Mouse (Mus musculus) lung, adult 2 months (tissue): ENCODE data around the gene Fbxo17. TPM values are rescaled to one million over a fixed set of nuclear protein-coding genes. Genes with fewer than 3 reads are reported as not detected.
"Not testable (repeated sequence)": the region's sequence is repeated elsewhere in the genome, so short reads cannot be mapped to it uniquely, and the experiment has no call there.

Experiments used
- DNase-seq: peaks from one replicate; pipeline ENCODE4 v3.0.0; 2022
- H3K4me1 ChIP-seq: fragments of 200-500 bp; 2 replicates; pipeline ENCODE4 v1.6.1; 2011; ENCODE audit warnings: low read length; ENCODE audit not compliant: control insufficient read depth, insufficient read depth
- H3K4me3 ChIP-seq: fragments of 200-500 bp; replicated peaks from 2 replicates; pipeline ENCODE3; 2011; ENCODE audit warnings: low read depth, mild to moderate bottlenecking, control low read depth, low read length; ENCODE audit errors: extremely low read depth
- CTCF ChIP-seq: fragments of 200-500 bp; IDR thresholded peaks from 2 replicates; pipeline ENCODE4 v1.5.1; 2011; ENCODE audit warnings: mild to moderate bottlenecking, low read length, control low read depth; ENCODE audit not compliant: insufficient read depth
- POLR2A ChIP-seq: fragments of 200-500 bp; IDR thresholded peaks from 2 replicates; pipeline ENCODE4 v1.6.1; 2011; ENCODE audit warnings: low read depth, mild to moderate bottlenecking, control low read depth, low read length, borderline replicate concordance; ENCODE audit errors: extremely low read depth
- WGBS: fragments of 180-500 bp; shearing (Covaris S2); methylation state at CpG from one replicate; pipeline ENCODE4 v1.1.7; 2018; 5-methylcytosine and 5-hydroxymethylcytosine counted together
- polyA plus RNA-seq: library from polyadenylated mRNA; depleted of rRNA; stranded (reverse); fragments of >200 nt; gene quantifications from 2 replicates; pipeline ENCODE4 v1.2.3, GENCODE M21; 2012

The Fbxo17 gene
- polyA plus RNA-seq, 1 experiment, result 7.0 TPM

DNA sequence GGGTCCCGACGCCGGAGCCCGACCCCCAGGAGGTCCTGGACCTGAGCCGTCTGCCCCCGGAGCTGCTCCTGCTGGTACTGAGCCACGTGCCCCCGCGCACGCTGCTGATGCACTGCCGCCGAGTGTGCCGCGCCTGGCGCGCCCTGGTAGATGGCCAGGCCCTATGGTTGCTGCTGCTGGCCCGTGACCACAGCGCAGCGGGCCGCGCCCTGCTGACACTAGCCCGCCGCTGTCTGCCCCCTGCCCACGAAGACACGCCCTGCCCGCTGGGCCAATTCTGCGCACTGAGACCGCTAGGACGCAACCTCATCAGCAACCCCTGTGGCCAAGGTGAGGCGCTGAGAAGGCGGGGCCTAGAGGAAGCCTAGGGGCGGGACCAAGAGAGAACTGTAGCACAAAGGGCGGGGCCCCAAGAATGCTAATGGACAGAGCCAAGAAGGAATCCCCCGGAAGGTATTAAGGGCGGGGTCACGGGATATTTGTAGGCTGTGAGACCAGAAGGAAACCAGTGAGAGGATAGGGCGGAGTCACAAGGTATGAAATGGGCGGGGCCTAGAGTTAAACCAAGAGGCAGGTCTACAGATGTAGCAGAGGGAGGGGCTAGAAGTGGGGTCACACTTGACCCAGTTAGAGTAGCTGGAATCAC is 23.2 kb upstream of the Fbxo17 start:
- TF ChIP-seq POLR2A (no peak), CTCF (no peak)
- WGBS, result 2% methylated on average over 38 of the region's 38 CpGs
- peak; percentile 73 for DNase-seq

GRCm38 (mm10) chr7:28694423-28694822 is 22.2 kb upstream of the Fbxo17 start:
- no peak overlapping the region for H3K4me3 ChIP-seq

More for the DNA sequence above, 23.2 kb upstream of the Fbxo17 start:
- Histone ChIP-seq H3K4me1 (no peaks in the 10 kb centered on the region; the same call in 1 of the 2 replicates), H3K4me3 (peak overlapping the region; percentile 49)

DNA sequence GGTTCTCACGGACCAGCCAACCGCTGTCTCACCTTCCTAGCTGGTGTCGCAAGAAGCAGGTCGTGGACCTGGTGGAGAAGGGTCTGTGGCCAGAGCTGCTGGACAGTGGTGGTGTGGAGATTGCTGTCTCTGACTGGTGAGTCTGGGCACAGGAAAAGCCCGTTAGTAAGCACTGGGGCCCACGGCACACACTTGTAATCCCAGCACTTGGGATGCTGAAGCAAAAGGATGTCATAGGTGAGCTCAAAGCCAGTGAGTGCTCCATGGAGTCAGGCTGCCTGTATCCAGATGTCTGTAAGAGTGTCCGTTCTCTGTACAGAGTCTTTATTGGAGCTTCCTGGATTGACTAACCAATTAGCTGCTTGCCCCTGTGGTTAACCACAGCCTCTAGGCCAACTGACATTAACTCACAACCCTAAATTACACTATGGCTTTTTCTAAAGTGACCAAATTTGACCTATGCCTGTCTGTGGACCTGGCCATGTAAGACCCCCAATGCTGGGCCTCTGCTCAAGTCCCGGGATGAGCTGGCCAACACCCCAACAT is 21.6 kb upstream of the Fbxo17 start:
- WGBS, result 53% methylated on average over 8 of the region's 8 CpGs
- Histone ChIP-seq H3K4me3 (no peak overlapping the region), H3K4me1 (no peaks in the 10 kb centered on the region; the same call in 1 of the 2 replicates)
- DNase-seq, result no peak
- TF ChIP-seq CTCF, result no peak

More at GRCm38 (mm10) chr7:28694423-28694822, 22.2 kb upstream of the Fbxo17 start:
- WGBS, result 17% methylated on average over 14 of the region's 14 CpGs
- no peaks in the 10 kb centered on the region; the same call in 1 of the 2 replicates for H3K4me1 ChIP-seq
- TF ChIP-seq CTCF (no peak), POLR2A (no peak)
- no peak for DNase-seq

GRCm38 (mm10) chr7:28697277-28697676 is 19.3 kb upstream of the Fbxo17 start:
- 83% methylated on average over 11 of the region's 11 CpGs for WGBS
- H3K4me3 ChIP-seq, result no peak overlapping the region
- TF ChIP-seq CTCF, result no peak
- TF ChIP-seq POLR2A, result no peak
- no peak for DNase-seq
- no peaks in the 10 kb centered on the region; the same call in 1 of the 2 replicates for H3K4me1 ChIP-seq

DNA sequence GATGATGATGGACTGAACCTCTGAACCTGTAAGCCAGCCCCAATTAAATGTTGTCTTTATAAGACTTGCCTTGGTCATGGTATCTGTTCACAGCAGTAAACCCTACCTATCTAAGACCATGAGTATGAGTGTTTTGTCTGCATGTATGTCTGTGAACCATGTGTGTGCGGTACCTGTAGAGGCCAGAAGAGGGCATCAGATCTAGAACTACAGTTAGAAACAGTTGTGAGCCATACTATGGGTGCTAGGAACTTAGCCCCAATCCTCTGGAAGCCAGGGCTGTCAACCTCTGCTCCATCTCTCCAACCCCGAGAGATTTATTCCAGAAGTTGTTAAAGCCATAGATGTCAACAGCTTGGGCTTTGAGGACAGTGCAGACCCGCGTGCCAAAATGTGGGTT is 16.3 kb upstream of the Fbxo17 start:
- H3K4me1 ChIP-seq, result no peaks in the 10 kb centered on the region
- no peak for TF ChIP-seq POLR2A
- no peak for TF ChIP-seq CTCF
- H3K4me3 ChIP-seq, result no peak overlapping the region
- no peak for DNase-seq
- WGBS, result 95% methylated on average over 4 of the region's 4 CpGs

DNA sequence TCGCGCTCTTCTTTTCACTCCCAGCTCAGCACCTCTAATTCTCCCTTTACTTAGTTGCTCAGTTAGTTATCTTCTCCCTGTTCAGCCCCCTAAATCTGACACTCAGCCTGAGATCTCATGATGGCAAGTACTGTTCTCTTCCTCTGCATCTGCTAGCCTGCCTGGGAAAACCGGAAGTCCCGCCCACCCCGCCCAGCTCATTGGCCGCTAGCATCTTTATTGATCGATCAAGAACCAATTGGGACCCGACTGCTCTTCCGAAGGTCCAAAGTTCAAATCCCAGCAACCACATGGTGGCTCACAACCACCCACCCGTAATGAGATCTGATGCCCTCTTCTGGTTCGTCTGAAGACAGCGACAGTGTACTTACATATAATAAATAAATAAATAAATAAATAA is 15.3 kb upstream of the Fbxo17 start:
- H3K4me3 ChIP-seq, DNase-seq, H3K4me1 ChIP-seq: not testable (repeated sequence)
- 92% methylated on average over 12 of the region's 12 CpGs for WGBS

DNA sequence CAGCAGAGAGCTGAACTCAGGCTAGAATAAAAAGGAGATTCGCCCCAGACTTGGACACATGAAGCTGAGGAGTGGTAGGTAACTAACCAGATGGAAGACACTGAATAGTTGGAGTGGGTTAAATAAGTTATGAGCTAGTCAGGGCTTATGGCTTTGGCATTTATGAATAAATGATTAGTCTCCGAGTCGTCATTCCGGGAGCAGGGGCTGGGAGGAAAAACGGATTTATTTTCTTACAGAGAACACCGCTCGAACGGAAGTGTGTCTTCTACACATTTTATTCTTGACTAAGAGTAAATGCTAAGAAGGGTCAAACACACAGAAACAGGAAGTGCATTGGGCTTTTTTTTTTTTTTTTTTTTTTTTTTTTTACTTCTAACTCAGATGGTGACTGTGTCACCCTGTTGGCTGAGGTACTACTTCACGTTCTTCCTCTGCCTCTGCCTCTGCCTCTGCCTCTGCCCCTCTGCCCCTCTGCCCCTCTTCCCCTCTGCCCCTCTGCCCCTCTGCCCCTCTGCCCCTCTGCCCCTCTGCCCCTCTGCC is 13.9 kb upstream of the Fbxo17 start:
- Histone ChIP-seq H3K4me1 (no peaks in the 10 kb centered on the region), H3K4me3 (no peak overlapping the region)
- TF ChIP-seq CTCF, result no peak
- TF ChIP-seq POLR2A, result no peak
- no peak for DNase-seq
- 32% methylated on average over 9 of the region's 9 CpGs for WGBS

GRCm38 (mm10) chr7:28709454-28709853 is 7.2 kb upstream of the Fbxo17 start:
- no peak for DNase-seq
- Histone ChIP-seq H3K4me1 (no peaks in the 10 kb centered on the region), H3K4me3 (no peak overlapping the region)
- TF ChIP-seq POLR2A (no peak), CTCF (no peak)

DNA sequence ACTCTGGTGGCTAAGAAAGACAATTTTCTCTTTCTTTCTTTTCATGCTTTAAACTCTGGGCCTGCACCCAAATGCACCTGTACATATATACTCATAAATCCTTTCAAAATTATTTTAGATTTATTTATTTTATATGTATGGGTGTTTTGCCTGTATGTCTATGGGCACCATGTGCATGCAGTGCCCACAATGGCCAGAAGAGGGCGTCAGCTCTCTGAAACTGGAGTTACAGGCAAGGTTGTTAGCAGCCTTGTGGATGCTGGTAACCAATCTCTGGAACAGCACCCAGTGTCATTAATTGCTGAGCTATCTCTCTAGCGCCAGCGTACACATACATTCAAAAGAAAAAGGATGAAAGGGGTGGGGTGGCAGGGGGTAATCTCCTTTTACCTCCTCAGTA is 5.6 kb upstream of the Fbxo17 start:
- H3K4me3 ChIP-seq, result no peak overlapping the region
- no peak for TF ChIP-seq CTCF
- no peak for TF ChIP-seq POLR2A
- WGBS, result 66% methylated on average over 3 of the region's 3 CpGs

DNA sequence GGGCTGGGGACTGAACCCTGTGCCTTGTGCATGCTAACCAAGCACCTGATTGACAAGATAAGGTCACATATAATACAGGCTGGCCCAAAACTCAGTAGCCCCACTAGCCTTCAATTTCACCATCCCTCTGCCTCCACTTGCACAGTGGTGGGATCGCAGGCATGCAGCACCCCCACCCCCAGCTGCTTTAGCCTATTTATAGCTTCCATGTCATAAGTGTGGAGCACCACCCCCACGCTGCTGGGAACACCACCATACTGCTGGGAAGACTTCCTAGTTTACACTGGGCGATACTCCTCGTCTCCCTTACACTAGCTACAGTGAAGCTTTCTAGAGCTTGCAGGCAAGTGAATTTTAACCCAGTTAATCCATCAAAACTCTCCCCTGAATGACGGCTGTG is 1.9 kb upstream of the Fbxo17 start:
- H3K4me1 ChIP-seq, result no peaks in the 10 kb centered on the region
- no peak for DNase-seq
- H3K4me3 ChIP-seq, result no peak overlapping the region
- TF ChIP-seq CTCF, result no peak
- TF ChIP-seq POLR2A, result no peak
- WGBS, result 82% methylated on average over 5 of the region's 5 CpGs

More for the DNA sequence above, 5.6 kb upstream of the Fbxo17 start:
- no peak for DNase-seq
- no peaks in the 10 kb centered on the region for H3K4me1 ChIP-seq

DNA sequence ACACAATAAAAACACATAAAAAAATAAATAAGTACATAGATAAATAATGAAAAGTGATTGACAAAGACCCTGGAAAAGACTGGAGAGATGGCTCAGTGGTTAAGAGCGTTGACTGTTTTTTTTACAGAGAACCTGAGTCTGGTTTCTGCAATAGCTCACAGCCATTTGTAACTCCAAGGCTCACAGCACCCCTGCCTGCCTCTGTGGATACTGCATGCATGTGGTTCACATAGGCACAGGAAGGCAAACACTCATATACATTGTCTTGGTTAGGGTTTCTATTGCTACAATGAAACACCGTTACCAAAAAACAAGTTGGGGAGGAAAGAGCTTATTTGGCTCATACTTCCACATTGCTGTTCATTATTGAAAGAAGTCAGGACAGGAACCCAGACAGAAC is 1.0 kb upstream of the Fbxo17 start:
- DNase-seq, result no peak
- TF ChIP-seq POLR2A (no peak), CTCF (no peak)
- no peak overlapping the region for H3K4me3 ChIP-seq
- 92% methylated on average over 2 of the region's 2 CpGs for WGBS
- H3K4me1 ChIP-seq, result no peaks in the 10 kb centered on the region
